Mouse (Mus musculus) c-Kit-positive CD71-positive TER-119-negative erythroid progenitor cells, embryonic 14.5 days (primary cell): ENCODE measurements at regions not wholly inside any gene's neighbourhood (a gene's known extent, or its start where the extent isn't known, plus 50 kb on each side); places are given as distances from the start of the nearest gene placed in this dataset.

ENCODE experiments used
- DNase-seq: peaks from one replicate; pipeline ENCODE4 v3.0.0-alpha.2; 2013; ENCODE audit warnings: low read depth

- no peak for DNase-seq
Observed at GRCm38 (mm10) chr3:70097813-70098212, 90.4 kb downstream of the Otol1 start.

DNA sequence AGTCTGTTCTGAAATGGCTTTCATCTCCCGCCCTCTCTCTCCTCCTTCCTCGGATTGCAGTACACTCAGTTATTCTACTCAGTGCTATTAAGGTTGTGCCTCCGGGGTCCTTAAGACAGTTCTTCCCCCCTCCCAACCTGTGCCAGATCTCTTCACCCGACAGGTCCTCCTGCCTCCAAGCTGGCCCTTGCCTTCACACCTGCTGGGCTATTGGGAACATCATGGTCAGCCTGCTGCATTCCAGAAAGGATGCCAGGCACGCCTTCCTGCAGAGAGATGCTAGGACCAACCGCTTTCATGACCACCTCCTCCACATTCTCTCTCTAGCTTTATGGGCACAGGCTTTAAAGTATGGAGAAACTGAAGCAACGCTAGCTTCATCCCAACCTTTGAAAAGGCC, 94.7 kb downstream of the Otol1 start:
- DNase-seq: no peak

DNA sequence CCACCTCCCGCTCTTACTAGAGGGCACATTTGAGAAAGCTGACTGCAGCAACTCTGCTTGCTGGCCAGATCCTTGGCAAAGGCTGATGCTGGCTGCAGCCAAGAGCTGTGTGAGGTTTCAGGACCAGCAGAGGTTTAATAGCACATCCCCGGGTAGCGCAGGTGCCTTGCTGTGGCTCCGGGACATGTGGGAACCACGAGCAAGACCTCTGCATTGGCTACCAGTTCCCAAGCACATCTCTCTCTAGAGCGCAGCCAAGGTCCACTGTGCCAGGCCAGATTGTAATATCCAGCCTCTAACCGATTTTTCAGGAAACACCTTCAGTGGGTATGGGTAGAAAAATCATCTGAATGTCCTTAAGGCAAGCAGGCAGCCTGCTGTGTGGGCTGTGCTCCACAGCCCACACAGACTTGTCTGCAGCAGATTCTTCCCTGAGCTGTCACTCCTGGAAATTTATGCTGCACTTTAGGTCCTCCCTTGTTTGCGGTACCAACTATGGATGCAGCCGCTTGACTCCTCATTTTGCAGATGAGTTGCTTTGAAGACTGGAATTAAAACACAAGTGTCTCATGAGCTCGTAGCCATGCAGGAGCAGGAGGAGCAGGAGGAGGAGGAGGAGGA, 95.3 kb downstream of the Otol1 start:
- DNase-seq: no peak

GRCm38 (mm10) chr3:70103983-70104827, 96.8 kb downstream of the Otol1 start:
- peak; percentile 44 for DNase-seq

DNA sequence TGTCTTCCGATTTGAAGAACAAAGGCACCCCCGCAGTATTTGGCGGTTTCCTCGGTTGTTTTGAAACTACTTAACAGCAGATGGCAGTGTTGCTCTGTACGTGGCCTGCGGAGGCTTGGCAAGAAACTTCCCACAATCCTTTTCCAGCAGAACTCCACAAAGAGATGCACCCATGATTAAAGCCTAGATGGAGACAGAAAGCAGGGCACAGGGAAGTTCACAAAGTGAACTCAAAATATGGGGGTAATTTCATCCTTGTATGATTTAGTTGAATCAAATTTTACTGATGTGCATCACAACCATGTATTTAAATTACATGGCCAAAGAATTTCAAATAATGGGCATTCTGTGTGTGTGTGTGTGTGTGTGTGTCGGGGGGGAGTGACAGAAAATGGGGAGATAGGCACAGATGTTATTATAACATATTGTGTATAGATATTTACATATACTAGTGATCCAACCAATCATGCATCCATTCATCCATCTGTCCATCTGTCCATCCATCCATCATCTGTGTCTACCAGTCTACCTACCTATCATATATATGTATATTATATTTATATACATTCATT, 97.5 kb downstream of the Otol1 start:
- DNase-seq: peak; percentile 22

- DNase-seq: no peak
Observed at GRCm38 (mm10) chr3:70105561-70105960, 98.1 kb downstream of the Otol1 start.

DNA sequence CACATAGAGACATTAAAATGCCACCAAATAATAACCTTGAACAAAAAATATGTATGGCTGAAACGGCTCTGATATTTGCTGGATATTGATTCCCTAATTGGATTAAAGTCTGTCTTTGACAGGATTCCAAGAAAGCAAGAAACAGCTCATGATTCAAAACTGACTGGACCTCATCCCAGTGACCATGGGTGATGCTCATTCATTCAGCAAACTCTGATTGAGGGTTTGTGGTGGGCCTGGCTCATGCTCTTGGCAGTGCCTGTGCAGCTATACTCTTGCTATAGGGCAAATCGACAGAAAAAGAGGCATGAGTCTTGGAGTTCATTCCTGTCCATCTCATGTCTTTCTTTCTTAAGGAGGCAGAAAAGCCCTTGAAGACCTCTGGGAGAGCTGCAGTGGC, 98.7 kb downstream of the Otol1 start:
- DNase-seq: no peak

DNA sequence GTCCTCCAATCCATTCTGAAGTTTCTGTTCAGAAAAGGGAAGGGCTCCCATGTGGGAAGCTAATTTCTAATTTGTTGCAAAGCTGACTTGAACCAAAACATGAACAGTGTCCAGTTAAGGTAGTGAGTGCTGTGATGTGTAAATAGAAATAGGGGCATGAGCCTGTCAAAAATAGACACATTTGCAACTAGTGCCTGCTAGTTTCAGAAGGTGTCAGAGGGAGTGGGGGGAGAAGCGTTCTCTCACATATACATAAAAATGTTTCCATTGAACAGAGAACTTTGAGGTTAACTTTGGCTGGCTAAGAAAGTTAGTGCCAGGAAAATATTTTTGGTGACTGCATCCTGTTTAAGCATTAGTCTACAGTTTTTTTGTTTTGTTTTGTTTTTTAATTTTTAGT, 118.8 kb downstream of the Otol1 start:
- no peak for DNase-seq

GRCm38 (mm10) chr3:70130241-70131029, 123.0 kb downstream of the Otol1 start:
- DNase-seq: no peak

GRCm38 (mm10) chr3:70134963-70135362, 127.5 kb downstream of the Otol1 start:
- no peak for DNase-seq

GRCm38 (mm10) chr3:70138488-70138887, 131.1 kb downstream of the Otol1 start:
- DNase-seq: no peak

GRCm38 (mm10) chr3:70138926-70139325, 131.5 kb downstream of the Otol1 start:
- DNase-seq: no peak

DNA sequence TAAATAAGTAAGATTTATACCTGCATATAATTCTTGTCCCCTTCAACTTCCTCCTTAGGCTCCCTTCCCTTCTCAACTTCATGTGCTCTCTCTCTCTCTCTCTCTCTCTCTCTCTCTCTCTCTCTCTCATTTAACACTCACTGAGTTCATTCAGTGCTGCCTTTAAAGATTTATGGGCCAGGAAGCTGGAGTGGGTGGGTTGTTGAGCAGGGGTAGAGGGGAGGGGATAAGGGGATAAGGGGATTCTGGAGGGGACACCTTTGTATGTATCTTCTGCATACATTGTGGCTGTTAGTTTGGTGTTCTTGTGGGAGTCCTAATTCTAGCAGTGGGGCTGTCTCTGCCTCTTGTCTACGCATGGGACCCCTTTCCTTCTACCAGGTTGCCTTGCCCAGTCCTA, 138.3 kb downstream of the Otol1 start:
- DNase-seq: no peak

DNA sequence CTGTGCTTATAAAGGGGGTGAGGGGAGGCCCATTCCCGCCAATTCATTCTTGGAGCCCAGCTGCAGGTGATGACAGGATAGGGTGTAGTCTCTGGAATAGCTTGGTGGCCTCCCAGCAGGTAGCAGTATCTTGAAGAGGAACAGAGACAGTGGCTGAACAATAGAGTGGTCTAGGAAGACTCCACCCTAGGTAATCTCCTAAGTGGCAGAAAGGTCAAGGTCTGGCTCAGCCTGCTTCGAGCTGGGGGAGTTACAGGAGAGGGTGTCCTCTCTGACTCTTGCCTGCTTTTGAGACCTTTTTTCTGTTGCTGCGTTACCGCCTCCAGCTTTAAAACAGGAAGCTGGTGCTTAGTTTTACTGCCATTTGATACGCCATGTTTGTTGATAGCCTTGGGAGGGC, 143.7 kb downstream of the Otol1 start:
- DNase-seq: no peak

DNA sequence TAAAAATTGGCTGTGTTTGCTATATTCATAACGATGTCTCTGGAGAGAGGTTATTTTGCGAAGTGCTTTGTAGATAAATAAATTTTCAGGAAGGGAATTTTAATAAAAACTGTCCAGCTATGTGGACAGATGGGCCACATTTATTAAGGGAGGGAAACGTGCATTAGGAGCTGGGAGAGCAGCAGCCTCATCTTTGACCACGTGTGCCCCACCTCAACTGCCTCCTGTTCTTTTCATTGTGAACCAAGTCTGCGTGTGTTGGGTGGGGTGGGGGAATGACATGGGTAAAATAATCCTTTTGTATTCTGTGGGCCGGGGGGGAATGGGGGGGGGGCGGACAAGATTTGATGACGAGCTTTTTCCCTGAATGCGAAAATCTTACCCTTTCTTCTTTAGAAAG, 152.6 kb downstream of the Otol1 start:
- DNase-seq: no peak

GRCm38 (mm10) chr3:70171667-70172066, 164.3 kb downstream of the Otol1 start:
- no peak for DNase-seq

GRCm38 (mm10) chr3:70176391-70176790, 169.0 kb downstream of the Otol1 start:
- no peak for DNase-seq

GRCm38 (mm10) chr3:70181611-70182010, 174.2 kb downstream of the Otol1 start:
- no peak for DNase-seq

GRCm38 (mm10) chr3:70190741-70191140, 183.3 kb downstream of the Otol1 start:
- DNase-seq: no peak

- no peak for DNase-seq
Observed at GRCm38 (mm10) chr3:70196671-70197070, 189.3 kb downstream of the Otol1 start.

DNA sequence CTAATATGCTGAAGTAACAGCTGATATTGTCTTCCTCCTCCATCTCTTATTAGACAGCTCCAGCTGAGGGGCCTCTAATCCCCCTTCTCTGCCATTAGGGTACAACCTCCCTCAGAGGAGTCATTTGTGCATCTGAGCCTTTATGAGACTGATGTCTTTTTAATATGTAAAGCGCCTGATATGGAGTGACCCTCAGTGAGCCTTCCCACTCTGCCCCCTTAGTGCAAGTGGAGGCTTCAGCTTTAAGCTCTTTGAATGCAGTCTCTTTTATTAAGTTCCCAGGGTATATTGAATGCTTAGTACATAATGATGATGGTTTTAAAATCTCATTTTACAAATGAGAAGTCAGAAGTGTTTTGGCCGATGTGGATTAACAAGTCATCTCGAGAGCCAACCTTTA, 191.5 kb downstream of the Otol1 start:
- DNase-seq: no peak

DNA sequence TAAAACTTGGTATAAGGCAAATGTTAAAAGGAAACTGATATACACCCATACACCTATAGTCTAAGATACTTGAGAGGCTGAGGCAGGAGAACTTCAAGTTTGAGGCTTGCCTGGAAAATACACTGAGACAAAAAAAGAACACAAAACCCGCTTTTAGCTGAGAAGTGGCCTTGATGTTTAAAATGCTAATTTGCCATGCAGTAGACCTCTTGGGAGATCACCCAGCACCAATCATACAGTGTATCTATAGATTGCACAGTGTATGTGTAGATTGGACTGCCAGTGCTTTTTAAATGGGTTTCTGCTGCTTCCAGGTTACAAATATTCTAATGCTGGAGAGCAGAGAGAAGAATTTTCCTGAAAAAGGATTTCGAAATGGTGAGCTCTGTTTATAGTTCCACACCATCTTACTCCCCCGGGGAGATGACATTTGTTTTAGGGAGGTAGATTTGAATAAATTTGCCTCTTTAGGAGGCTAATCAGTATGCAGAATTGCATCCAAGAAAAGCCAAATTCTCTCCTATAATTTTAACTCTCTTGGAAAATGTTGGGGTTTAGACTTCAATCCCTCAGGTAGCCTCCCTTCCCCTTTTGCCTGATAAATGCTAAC, 194.0 kb downstream of the Otol1 start:
- DNase-seq: no peak
